Mouse (Mus musculus): Measurements from ENCODE around the gene Aifm3.

DNA sequence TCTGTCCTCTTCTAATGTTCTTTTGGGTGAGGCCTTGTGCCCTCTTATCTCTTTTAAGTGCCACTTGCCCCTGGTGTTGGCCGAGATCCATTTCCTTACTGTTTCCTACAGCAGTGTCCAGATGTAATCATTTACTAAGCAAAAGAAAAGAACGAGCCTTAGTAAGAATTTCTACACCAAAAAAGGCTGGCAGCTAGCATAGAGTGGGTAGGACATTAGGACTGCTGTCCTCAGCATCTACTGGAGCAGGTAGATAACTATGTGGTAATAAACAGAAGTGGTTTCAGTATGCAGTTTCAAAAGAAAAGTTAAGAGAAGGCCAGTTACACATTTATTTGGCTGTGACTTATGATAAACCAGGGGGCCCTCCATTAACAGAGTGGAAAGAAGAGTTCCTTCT lies 21.3 kb downstream of the Aifm3 start:
- TF ChIP-seq EP300 (IDR thresholded peaks at IDR 0.05; ENCODE audit: low read depth) = no peak
- TF ChIP-seq CTCF (IDR thresholded peaks at IDR 0.05; ENCODE audit: low read depth) = no peak
